Mouse (Mus musculus) neutrophil, adult 5-6 weeks (primary cell): ENCODE measurements around the gene Ube2k. TPM values are rescaled to one million over a fixed set of nuclear protein-coding genes. Genes with fewer than 3 reads are reported as not detected.

Experiments
- ATAC-seq: fragments of 151-379, 151-347 bp; 2 replicates; pipeline ENCODE4 v1.8.0; 2017; ENCODE audit warnings: mild to moderate bottlenecking, moderate TSS enrichment; ENCODE audit not compliant: insufficient number of reproducible peaks, poor library complexity, low FRiP score, severe bottlenecking; ENCODE audit errors: extremely low read depth
- total RNA-seq: library from RNA; stranded (forward); fragments of 200-1000 nt; gene quantifications from 2 replicates; pipeline ENCODE4 v1.2.3, GENCODE M21; 2017

Gene Ube2k
- total RNA-seq, 1 experiment from 2014 or later, result 42.8 TPM

GRCm38 (mm10) chr5:65606820-65607219, 69.8 kb downstream of the Ube2k start:
- ATAC-seq, result no peak

- no peak for ATAC-seq
Measured at GRCm38 (mm10) chr5:65609769-65610168, 72.7 kb downstream of the Ube2k start.

- ATAC-seq, result no peak
Measured at GRCm38 (mm10) chr5:65610541-65610940, 73.5 kb downstream of the Ube2k start.

- no peak for ATAC-seq
Measured at GRCm38 (mm10) chr5:65613152-65613924, 76.3 kb downstream of the Ube2k start.

- ATAC-seq, result no peak
Measured at GRCm38 (mm10) chr5:65624340-65624739, 87.3 kb downstream of the Ube2k start.

GRCm38 (mm10) chr5:65638896-65639295, 101.9 kb downstream of the Ube2k start:
- ATAC-seq, result no peak

Other genes starting within 250 kb of the Ube2k start
- 120 and 132 TPM in 2 replicates for gene Rfc1, start 201.6 kb upstream of the Ube2k start, total RNA-seq
- not detected in 2 replicates for gene Klb, start 188.9 kb upstream of the Ube2k start, total RNA-seq
- 1,010 and 1,014 TPM in 2 replicates for gene Rpl9, start 145.8 kb upstream of the Ube2k start, total RNA-seq
- gene Lias, start 145.7 kb upstream of the Ube2k start, total RNA-seq, result 48.3 and 66.2 TPM in 2 replicates
- 30.3 and 45.6 TPM in 2 replicates for gene Ugdh, start 101.3 kb upstream of the Ube2k start, total RNA-seq
- not detected in 2 replicates for gene Gm43552, start 44.4 kb upstream of the Ube2k start, total RNA-seq
- 293 and 297 TPM in 2 replicates for gene Smim14, start within 50 bp of the Ube2k start, total RNA-seq
- gene Pds5a, start 161.0 kb downstream of the Ube2k start, total RNA-seq, result 224 and 259 TPM in 2 replicates
- gene N4bp2, start 226.3 kb downstream of the Ube2k start, total RNA-seq, result 88.0 and 102 TPM in 2 replicates